Mouse (Mus musculus): ENCODE measurements around the gene Tada3. TPM values are rescaled to one million over a fixed set of nuclear protein-coding genes. Genes with fewer than 3 reads are reported as not detected.

Tada3 gene
- not detected in 2 replicates for polyA plus RNA-seq (2012; ENCODE audit: insufficient read depth, insufficient read length, low replicate concordance, missing spikeins)

DNA sequence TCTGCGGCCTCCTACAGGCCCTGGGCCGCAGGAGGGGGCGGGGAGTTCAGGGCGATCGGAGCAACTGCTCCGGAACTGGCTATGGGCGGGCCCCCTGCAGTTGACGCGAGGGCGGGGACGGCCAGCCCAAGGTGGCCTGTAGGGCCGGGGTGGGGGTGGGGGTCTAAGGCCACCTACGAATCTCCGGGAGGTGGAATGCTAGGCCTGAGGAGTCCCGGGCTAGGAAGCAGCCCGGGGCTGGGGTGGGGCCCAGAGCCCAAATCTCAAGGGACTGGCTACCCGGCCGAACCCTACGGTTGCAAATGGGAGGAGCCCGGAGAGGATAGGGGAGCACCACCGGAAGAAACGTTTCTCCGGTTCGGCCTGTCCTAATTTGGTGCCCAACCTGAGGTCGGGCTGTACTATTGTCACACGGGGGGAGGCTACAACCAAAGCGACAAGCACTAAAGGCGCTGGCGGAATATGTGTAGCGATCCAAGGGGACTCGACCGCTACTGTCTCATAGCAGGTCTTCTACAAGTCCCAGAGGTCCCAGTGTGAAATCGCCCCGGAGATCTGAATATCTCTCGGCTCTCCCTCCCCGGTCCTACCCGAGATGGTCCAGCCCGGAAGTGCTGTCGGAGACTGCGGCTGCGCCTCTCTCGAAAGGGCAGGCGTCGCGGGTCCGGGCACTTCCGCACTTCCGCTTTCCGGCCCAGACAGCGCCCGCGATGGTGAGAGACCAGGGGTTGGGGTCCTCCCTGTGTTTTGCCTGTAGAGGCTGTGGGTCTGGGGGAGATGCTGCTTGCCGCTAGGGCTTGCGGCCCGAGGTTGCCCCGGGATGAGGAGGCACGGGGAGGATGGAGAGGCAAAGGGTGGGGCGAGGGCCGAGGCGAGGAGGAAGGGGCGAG is at the start of gene Tada3, which contains the start of gene Arpc4:
Gene Tada3 (minus strand): TSS at position 388 of the 890 bp plus-strand sequence.
Gene Arpc4 (plus strand): TSS at position 620 of the 890 bp plus-strand sequence.
- peak within 1 kb of the TSS; percentile 87 for H3K4me3 ChIP-seq (ENCODE audit: insufficient read depth, low read depth, low read length)
- no peak for TF ChIP-seq CTCF (IDR thresholded peaks at IDR 0.05; ENCODE audit: insufficient read depth, low read depth, low read length)
- peak; percentile 49 for TF ChIP-seq POLR2A (IDR thresholded peaks at IDR 0.05; ENCODE audit: insufficient read depth, low read depth, low read length)
- peak within 1 kb of the TSS; percentile 100 for H3K27ac ChIP-seq (ENCODE audit: insufficient read depth, low read depth, low read length)
- WGBS: under 1% methylated on average over 61 of the region's 61 CpGs
- peaks cover 5% of the 10 kb centered on the region; the same call in 1 of the 2 replicates for H3K4me1 ChIP-seq (ENCODE audit: control insufficient read depth, insufficient read depth, low read length)

DNA sequence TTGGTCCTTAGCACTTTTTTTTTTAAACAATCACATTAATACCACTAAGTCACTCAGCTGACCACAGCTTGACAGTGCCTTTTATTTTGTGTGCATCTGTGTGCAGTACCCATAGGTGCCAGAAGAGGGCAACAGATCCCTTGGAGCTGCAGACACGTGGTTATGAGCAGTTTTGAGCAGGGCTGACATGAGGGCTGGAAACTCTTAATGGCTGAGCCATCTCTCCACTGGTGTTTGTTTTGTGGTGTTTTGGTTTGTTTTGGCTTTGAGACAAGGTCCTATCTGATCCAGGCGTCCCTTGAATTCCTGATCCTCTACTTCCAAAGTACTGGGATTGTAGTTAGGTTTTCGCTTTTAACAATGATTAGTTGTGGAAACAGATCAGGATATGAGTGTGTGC is 49.7 kb upstream of the Tada3 start:
- TF ChIP-seq POLR2A (IDR thresholded peaks at IDR 0.05; ENCODE audit: insufficient read depth, low read depth, low read length) (no peak), CTCF (IDR thresholded peaks at IDR 0.05; ENCODE audit: insufficient read depth, low read depth, low read length) (no peak)
- 66% methylated on average over 3 of the region's 3 CpGs for WGBS
- H3K4me1 ChIP-seq (ENCODE audit: control insufficient read depth, insufficient read depth, low read length): 0 out of 2 replicates have a peak, but pooled peaks cover 2% of the 10 kb centered on the region

GRCm38 (mm10) chr6:113426696-113427095 is 49.0 kb upstream of the Tada3 start:
- TF ChIP-seq CTCF (IDR thresholded peaks at IDR 0.05; ENCODE audit: insufficient read depth, low read depth, low read length) (no peak), POLR2A (IDR thresholded peaks at IDR 0.05; ENCODE audit: insufficient read depth, low read depth, low read length) (no peak)
- Histone ChIP-seq H3K4me1 (ENCODE audit: control insufficient read depth, insufficient read depth, low read length) (no peaks in the 10 kb centered on the region), H3K4me3 (ENCODE audit: insufficient read depth, low read depth, low read length) (no peak overlapping the region), H3K27ac (ENCODE audit: insufficient read depth, low read depth, low read length) (no peak overlapping the region)
- 86% methylated on average over 4 of the region's 4 CpGs for WGBS

More for the DNA sequence above, 49.7 kb upstream of the Tada3 start:
- Histone ChIP-seq H3K27ac (ENCODE audit: insufficient read depth, low read depth, low read length) (no peak overlapping the region), H3K4me3 (ENCODE audit: insufficient read depth, low read depth, low read length) (no peak overlapping the region)

- H3K27ac ChIP-seq (ENCODE audit: insufficient read depth, low read depth, low read length): no peak overlapping the region
- WGBS: 88% methylated on average over 7 of the region's 7 CpGs
- H3K4me3 ChIP-seq (ENCODE audit: insufficient read depth, low read depth, low read length): no peak overlapping the region
- no peaks in the 10 kb centered on the region for H3K4me1 ChIP-seq (ENCODE audit: control insufficient read depth, insufficient read depth, low read length)
- no peak for TF ChIP-seq CTCF (IDR thresholded peaks at IDR 0.05; ENCODE audit: insufficient read depth, low read depth, low read length)
- no peak for TF ChIP-seq POLR2A (IDR thresholded peaks at IDR 0.05; ENCODE audit: insufficient read depth, low read depth, low read length)
Observed at GRCm38 (mm10) chr6:113424187-113424586, 46.5 kb upstream of the Tada3 start.

- TF ChIP-seq CTCF (IDR thresholded peaks at IDR 0.05; ENCODE audit: insufficient read depth, low read depth, low read length) (no peak), POLR2A (IDR thresholded peaks at IDR 0.05; ENCODE audit: insufficient read depth, low read depth, low read length) (no peak)
- H3K4me1 ChIP-seq (ENCODE audit: control insufficient read depth, insufficient read depth, low read length): peaks cover 8% of the 10 kb centered on the region
- 72% methylated on average over 4 of the region's 4 CpGs for WGBS
- no peak overlapping the region for H3K4me3 ChIP-seq (ENCODE audit: insufficient read depth, low read depth, low read length)
- H3K27ac ChIP-seq (ENCODE audit: insufficient read depth, low read depth, low read length): no peak overlapping the region
Observed at GRCm38 (mm10) chr6:113423000-113423399, 45.3 kb upstream of the Tada3 start.

DNA sequence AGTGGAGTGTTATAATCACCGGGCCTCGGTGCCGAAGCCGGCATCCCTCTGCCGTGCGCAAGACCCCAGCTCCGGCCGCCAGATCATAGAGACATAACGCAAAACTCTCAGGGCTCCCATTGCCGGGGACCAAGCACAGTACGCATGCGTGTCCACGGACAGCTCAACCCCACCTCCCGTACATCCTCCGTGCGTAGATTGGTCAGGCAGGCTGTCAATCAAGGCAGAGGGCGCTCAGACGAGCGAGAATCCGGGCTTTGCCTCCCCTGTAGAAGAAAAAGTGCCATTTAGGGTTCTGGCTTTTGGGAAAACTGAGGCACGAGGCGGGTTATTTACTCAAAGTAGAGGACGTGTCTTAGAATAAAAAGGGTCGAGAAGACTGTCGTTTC is 41.5 kb upstream of the Tada3 start, which contains the start of gene Rpusd3:
Gene Rpusd3 (minus strand): TSS at position 142 of the 389 bp plus-strand sequence.
- H3K4me1 ChIP-seq (ENCODE audit: control insufficient read depth, insufficient read depth, low read length): peaks cover 21% of the 10 kb centered on the region
- H3K27ac ChIP-seq (ENCODE audit: insufficient read depth, low read depth, low read length): peak within 1 kb of the TSS; percentile 43
- peak; percentile 78 for TF ChIP-seq POLR2A (IDR thresholded peaks at IDR 0.05; ENCODE audit: insufficient read depth, low read depth, low read length)
- no peak for TF ChIP-seq CTCF (IDR thresholded peaks at IDR 0.05; ENCODE audit: insufficient read depth, low read depth, low read length)
- under 1% methylated on average over 25 of the region's 25 CpGs for WGBS
- H3K4me3 ChIP-seq (ENCODE audit: insufficient read depth, low read depth, low read length): peak within 1 kb of the TSS; percentile 68

- Histone ChIP-seq H3K4me3 (ENCODE audit: insufficient read depth, low read depth, low read length) (peak overlapping the region; percentile 68), H3K4me1 (ENCODE audit: control insufficient read depth, insufficient read depth, low read length) (peaks cover 21% of the 10 kb centered on the region), H3K27ac (ENCODE audit: insufficient read depth, low read depth, low read length) (peak overlapping the region; percentile 43)
- no peak for TF ChIP-seq POLR2A (IDR thresholded peaks at IDR 0.05; ENCODE audit: insufficient read depth, low read depth, low read length)
- TF ChIP-seq CTCF (IDR thresholded peaks at IDR 0.05; ENCODE audit: insufficient read depth, low read depth, low read length): no peak
- WGBS: 7% methylated on average over 16 of the region's 16 CpGs
Observed at GRCm38 (mm10) chr6:113418441-113419198, 40.9 kb upstream of the Tada3 start.

- Histone ChIP-seq H3K4me1 (ENCODE audit: control insufficient read depth, insufficient read depth, low read length) (peaks cover 21% of the 10 kb centered on the region), H3K4me3 (ENCODE audit: insufficient read depth, low read depth, low read length) (no peak overlapping the region), H3K27ac (ENCODE audit: insufficient read depth, low read depth, low read length) (no peak overlapping the region)
- TF ChIP-seq CTCF (IDR thresholded peaks at IDR 0.05; ENCODE audit: insufficient read depth, low read depth, low read length) (no peak), POLR2A (IDR thresholded peaks at IDR 0.05; ENCODE audit: insufficient read depth, low read depth, low read length) (no peak)
- WGBS: 69% methylated on average over 5 of the region's 5 CpGs
Observed at GRCm38 (mm10) chr6:113416416-113416815, 38.7 kb upstream of the Tada3 start.

Data from olfactory bulb, adult 2 months (tissue).